Mouse (Mus musculus): Measurements from ENCODE around the gene Naa50.
A peak's percentile ranks its signal among the peaks of the same experiment; 100 is the strongest.

The Naa50 gene

GRCm38 (mm10) chr16:44140186-44140787 is 657 bp downstream of the Naa50 start:
- DNase-seq (ENCODE audit: low read depth, low spot score): peak; percentile 46

- DNase-seq (ENCODE audit: low read depth, low spot score): no peak
Observed at GRCm38 (mm10) chr16:44141483-44141882, 1.9 kb downstream of the Naa50 start.

- no peak for DNase-seq (ENCODE audit: low read depth, low spot score)
Observed at GRCm38 (mm10) chr16:44149002-44149767, 9.6 kb downstream of the Naa50 start.

GRCm38 (mm10) chr16:44154497-44155057 is 14.9 kb downstream of the Naa50 start:
- no peak for DNase-seq (ENCODE audit: low read depth, low spot score)

GRCm38 (mm10) chr16:44159325-44159724 is 19.7 kb downstream of the Naa50 start:
- no peak for DNase-seq (ENCODE audit: low read depth, low spot score)

GRCm38 (mm10) chr16:44163831-44164230 is 24.2 kb downstream of the Naa50 start:
- no peak for DNase-seq (ENCODE audit: low read depth, low spot score)

- DNase-seq (ENCODE audit: low read depth, low spot score): no peak
Observed at GRCm38 (mm10) chr16:44165182-44165581, 25.6 kb downstream of the Naa50 start.

- no peak for DNase-seq (ENCODE audit: low read depth, low spot score)
Observed at GRCm38 (mm10) chr16:44168990-44169389, 29.4 kb downstream of the Naa50 start.

GRCm38 (mm10) chr16:44172297-44173154 is 32.9 kb downstream of the Naa50 start:
- DNase-seq (ENCODE audit: low read depth, low spot score): peak; percentile 98

GRCm38 (mm10) chr16:44173155-44173941 is 33.7 kb downstream of the Naa50 start, which contains the start of gene Usf3:
Usf3 (plus strand) TSS chr16:44173246.
- DNase-seq (ENCODE audit: low read depth, low spot score): no peak

GRCm38 (mm10) chr16:44173966-44174530 is 34.4 kb downstream of the Naa50 start:
- DNase-seq (ENCODE audit: low read depth, low spot score): no peak

- DNase-seq (ENCODE audit: low read depth, low spot score): no peak
Observed at GRCm38 (mm10) chr16:44175001-44175400, 35.4 kb downstream of the Naa50 start.

GRCm38 (mm10) chr16:44176511-44176910 is 36.9 kb downstream of the Naa50 start:
- no peak for DNase-seq (ENCODE audit: low read depth, low spot score)

- DNase-seq (ENCODE audit: low read depth, low spot score): no peak
Observed at GRCm38 (mm10) chr16:44178555-44178954, 38.9 kb downstream of the Naa50 start.

GRCm38 (mm10) chr16:44182597-44182996 is 43.0 kb downstream of the Naa50 start:
- DNase-seq (ENCODE audit: low read depth, low spot score): no peak

- no peak for DNase-seq (ENCODE audit: low read depth, low spot score)
Observed at GRCm38 (mm10) chr16:44184769-44185168, 45.1 kb downstream of the Naa50 start.

GRCm38 (mm10) chr16:44187172-44187571 is 47.5 kb downstream of the Naa50 start:
- DNase-seq (ENCODE audit: low read depth, low spot score): no peak

- DNase-seq (ENCODE audit: low read depth, low spot score): no peak
Observed at GRCm38 (mm10) chr16:44188766-44189165, 49.1 kb downstream of the Naa50 start.

GRCm38 (mm10) chr16:44190032-44190431 is 50.4 kb downstream of the Naa50 start:
- no peak for DNase-seq (ENCODE audit: low read depth, low spot score)

GRCm38 (mm10) chr16:44190968-44191367 is 51.3 kb downstream of the Naa50 start:
- DNase-seq (ENCODE audit: low read depth, low spot score): no peak

All from brain, embryonic 18.5 days (tissue).